22 mouse cellular contexts compared by ENCODE assay signal in the genomic region with DNA sequence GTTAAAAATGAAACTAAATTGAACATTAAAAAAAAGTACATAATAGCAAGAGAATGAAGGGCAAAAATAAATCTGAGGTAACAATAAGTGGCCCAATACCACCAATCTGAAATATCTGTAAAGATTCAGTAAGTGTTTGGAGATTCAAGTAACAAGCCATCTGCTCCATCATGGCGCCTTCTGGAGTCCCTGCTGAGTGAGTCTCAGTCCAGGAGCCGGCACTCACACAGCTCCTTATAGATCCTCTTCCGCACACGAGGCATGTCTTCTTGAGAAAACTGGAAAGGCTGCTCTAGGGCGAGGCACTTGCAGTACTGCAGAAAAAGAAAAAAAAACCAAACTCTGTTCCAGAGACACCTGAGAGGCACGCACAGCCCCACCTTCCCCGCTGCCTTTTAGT. TPM values are rescaled to one million over a fixed set of nuclear protein-coding genes. Genes with fewer than 3 reads are reported as not detected.
A peak's percentile ranks its signal among the peaks of the same experiment; 100 is the strongest.
DNase-seq lines count a peak whose midpoint lies in the region; ATAC-seq lines count a peak whose summit lies in the region.
"Had no signal": no experiment of that assay in that cellular context is flagged by ENCODE, and none has a peak within 500 bp of the region (broad histone marks: within the 10 kb centered on the region; RNA-seq: fewer than 3 reads in every experiment).

No protein-coding gene starts in this region.

- no peaks in the 10 kb centered on the region for H3K9me3 ChIP-seq in forebrain, embryonic 13.5 days (replicated peaks)
- H3K9me3 ChIP-seq in forebrain, embryonic 10.5 days: no peaks in the 10 kb centered on the region
- H3K9me3 ChIP-seq in hindbrain, embryonic 14.5 days (ENCODE audit: control insufficient read depth, low read length): no peaks in the 10 kb centered on the region
- H3K9me3 ChIP-seq: embryonic facial prominence, embryonic 15.5 days; hindbrain, embryonic 13.5 days had no signal

- H3K27me3 ChIP-seq in forebrain, embryonic 13.5 days: no peaks in the 10 kb centered on the region
- no peaks in the 10 kb centered on the region for H3K27me3 ChIP-seq in forebrain, embryonic 10.5 days (ENCODE audit: poor library complexity, severe bottlenecking)
- no peaks in the 10 kb centered on the region for H3K27me3 ChIP-seq in hindbrain, embryonic 14.5 days (ENCODE audit: control insufficient read depth, insufficient read depth, low read length)
- H3K27me3 ChIP-seq: embryonic facial prominence, embryonic 15.5 days; hindbrain, embryonic 13.5 days had no signal

- peaks cover 85% of the 10 kb centered on the region for H3K36me3 ChIP-seq in forebrain, embryonic 13.5 days (ENCODE audit: poor library complexity, severe bottlenecking)
- peaks cover 98% of the 10 kb centered on the region for H3K36me3 ChIP-seq in forebrain, embryonic 10.5 days (replicated peaks)
- H3K36me3 ChIP-seq in hindbrain, embryonic 14.5 days (replicated peaks; ENCODE audit: control insufficient read depth, insufficient read depth): peaks cover 94% of the 10 kb centered on the region

- WGBS in forebrain, embryonic 13.5 days: 85% methylated on average over 7 of the region's 7 CpGs
- 91% methylated on average over 7 of the region's 7 CpGs for WGBS in forebrain, embryonic 10.5 days
- WGBS in hindbrain, embryonic 14.5 days: 90% methylated on average over 7 of the region's 7 CpGs

- no peak overlapping the region for H3K4me2 ChIP-seq in forebrain, embryonic 13.5 days
- H3K4me2 ChIP-seq in hindbrain, embryonic 14.5 days (replicated peaks): no peak overlapping the region
- H3K4me2 ChIP-seq: embryonic facial prominence, embryonic 15.5 days; hindbrain, embryonic 13.5 days; liver, embryonic 11.5 days; midbrain, embryonic 11.5 days had no signal

- peak overlapping the region; percentile 41 for H3K27ac ChIP-seq in forebrain, embryonic 13.5 days
- H3K27ac ChIP-seq in forebrain, embryonic 10.5 days: no peak overlapping the region
- no peak overlapping the region for H3K27ac ChIP-seq in hindbrain, embryonic 14.5 days
- H3K27ac ChIP-seq: embryonic facial prominence, embryonic 15.5 days; heart, adult 2 months; hindbrain, embryonic 13.5 days had no signal

- no peaks in the 10 kb centered on the region for H3K4me1 ChIP-seq in forebrain, embryonic 13.5 days
- no peaks in the 10 kb centered on the region for H3K4me1 ChIP-seq in forebrain, embryonic 10.5 days
- H3K4me1 ChIP-seq in hindbrain, embryonic 14.5 days (replicated peaks; ENCODE audit: control insufficient read depth, insufficient read depth, low read length): no peaks in the 10 kb centered on the region
- H3K4me1 ChIP-seq: embryonic facial prominence, embryonic 15.5 days; hindbrain, embryonic 13.5 days had no signal

- ATAC-seq in forebrain, embryonic 13.5 days: no peak
- ATAC-seq in hindbrain, embryonic 14.5 days (ENCODE audit: low FRiP score): no peak
- ATAC-seq: inflammation-experienced regulatory T-cells, adult 6 months; liver, postnatal 0 days; lung, postnatal 0 days had no signal

- no peak for DNase-seq in forebrain, embryonic 10.5 days (ENCODE audit: extremely low spot score, low spot score)
- peak; percentile 59 for DNase-seq in layer of hippocampus, adult 9-11 months
- no peak for DNase-seq in layer of hippocampus, postnatal 10 days (ENCODE audit: low spot score in 2 of 2)
- DNase-seq in brain, embryonic 18.5 days (ENCODE audit: low read depth, low spot score): peak; percentile 42
- peak; percentile 39 for DNase-seq in right cerebral cortex, postnatal 4 days
- no peak for DNase-seq in hindbrain, embryonic 14.5 days (ENCODE audit: low spot score)
- DNase-seq: adrenal gland, postnatal 10 days; cerebellum, adult 9-10 months; gastrocnemius, postnatal 25 days; heart, adult 2 months; kidney, adult 18-20 months; kidney, postnatal 4 days; liver, postnatal 0 days; thymus, postnatal 36 days had no signal

- H3K4me3 ChIP-seq in forebrain, embryonic 13.5 days: no peak overlapping the region
- no peak overlapping the region for H3K4me3 ChIP-seq in forebrain, embryonic 10.5 days
- H3K4me3 ChIP-seq in hindbrain, embryonic 14.5 days (replicated peaks; ENCODE audit: low read length): no peak overlapping the region
- H3K4me3 ChIP-seq: embryonic facial prominence, embryonic 15.5 days; heart, adult 2 months; hindbrain, embryonic 13.5 days had no signal

- no peak overlapping the region for H3K9ac ChIP-seq in forebrain, embryonic 13.5 days
- no peak overlapping the region for H3K9ac ChIP-seq in hindbrain, embryonic 14.5 days
- H3K9ac ChIP-seq: embryonic facial prominence, embryonic 15.5 days; hindbrain, embryonic 13.5 days; liver, postnatal 0 days had no signal

RNA-seq across cellular contexts. Expression of gene Ncbp2, which starts 14.9 kb away (rescaled TPM):
- 121 TPM in 2 replicates for polyA plus RNA-seq in forebrain, embryonic 13.5 days (2015; fragmentation: Nextera tagmentation; extraction: Ambion mirVana)
- polyA plus RNA-seq in forebrain, embryonic 10.5 days (2016; fragmentation: Nextera tagmentation; extraction: Ambion mirVana): 143 and 146 TPM in 2 replicates
- 10 to 100 TPM; 49.1 to 57.3 TPM for total RNA-seq in layer of hippocampus, postnatal 10 days (2021)
- polyA plus RNA-seq in hindbrain, embryonic 14.5 days (2014; fragmentation: Nextera tagmentation; extraction: Ambion mirVana): 88.3 and 91.9 TPM in 2 replicates

RNA-seq across cellular contexts. Expression of gene 0610012G03Rik, which starts 14.9 kb away (rescaled TPM):
- polyA plus RNA-seq in forebrain, embryonic 13.5 days (2015; fragmentation: Nextera tagmentation; extraction: Ambion mirVana): 99.7 and 103 TPM in 2 replicates
- 88.1 and 91.8 TPM in 2 replicates for polyA plus RNA-seq in forebrain, embryonic 10.5 days (2016; fragmentation: Nextera tagmentation; extraction: Ambion mirVana)
- total RNA-seq in layer of hippocampus, postnatal 10 days (2021): 10 to 100 TPM; 53.6 to 55.9 TPM
- polyA plus RNA-seq in hindbrain, embryonic 14.5 days (2014; fragmentation: Nextera tagmentation; extraction: Ambion mirVana): 126 and 129 TPM in 2 replicates

RNA-seq across cellular contexts. Expression of gene Pigz, which starts 29.6 kb away (rescaled TPM):
- polyA plus RNA-seq in forebrain, embryonic 13.5 days (2015; fragmentation: Nextera tagmentation; extraction: Ambion mirVana): 1.8 and 2.4 TPM in 2 replicates
- polyA plus RNA-seq in forebrain, embryonic 10.5 days (2016; fragmentation: Nextera tagmentation; extraction: Ambion mirVana): 1.0 and 1.4 TPM in 2 replicates
- total RNA-seq in layer of hippocampus, postnatal 10 days (2021): 1 to 10 TPM; 6.9 to 7.0 TPM
- polyA plus RNA-seq in hindbrain, embryonic 14.5 days (2014; fragmentation: Nextera tagmentation; extraction: Ambion mirVana): 3.8 and 5.6 TPM in 2 replicates
- total RNA-seq: common myeloid progenitor, adult 5-6 weeks had no signal

RNA-seq across cellular contexts. Expression of gene Senp5, which starts 39.9 kb away (rescaled TPM):
- 17.1 and 19.5 TPM in 2 replicates for polyA plus RNA-seq in forebrain, embryonic 13.5 days (2015; fragmentation: Nextera tagmentation; extraction: Ambion mirVana)
- polyA plus RNA-seq in forebrain, embryonic 10.5 days (2016; fragmentation: Nextera tagmentation; extraction: Ambion mirVana): 19.0 and 21.0 TPM in 2 replicates
- total RNA-seq in layer of hippocampus, postnatal 10 days (2021): 10 to 100 TPM; 41.5 to 42.7 TPM
- 8.4 and 10.1 TPM in 2 replicates for polyA plus RNA-seq in hindbrain, embryonic 14.5 days (2014; fragmentation: Nextera tagmentation; extraction: Ambion mirVana)

Comparison
In these comparisons a context has a peak if more than half of its experiments do, and no peak if none do; other contexts are left out.
1. DNase-seq: peak in layer of hippocampus, adult 9-11 months (single experiment), brain, embryonic 18.5 days (single experiment) and right cerebral cortex, postnatal 4 days (single experiment); none in forebrain, embryonic 10.5 days (single experiment), layer of hippocampus, postnatal 10 days (0 of 2) and hindbrain, embryonic 14.5 days (single experiment).